Mouse (Mus musculus) lung, adult 2 months (tissue): ENCODE data around the gene Ncbp3. TPM values are rescaled to one million over a fixed set of nuclear protein-coding genes. Genes with fewer than 3 reads are reported as not detected.

Experiments used
- DNase-seq: peaks from one replicate; pipeline ENCODE4 v3.0.0; 2022
- H3K4me1 ChIP-seq: fragments of 200-500 bp; 2 replicates; pipeline ENCODE4 v1.6.1; 2011; ENCODE audit warnings: low read length; ENCODE audit not compliant: control insufficient read depth, insufficient read depth
- H3K4me3 ChIP-seq: fragments of 200-500 bp; replicated peaks from 2 replicates; pipeline ENCODE3; 2011; ENCODE audit warnings: low read depth, mild to moderate bottlenecking, control low read depth, low read length; ENCODE audit errors: extremely low read depth
- CTCF ChIP-seq: fragments of 200-500 bp; IDR thresholded peaks from 2 replicates; pipeline ENCODE4 v1.5.1; 2011; ENCODE audit warnings: mild to moderate bottlenecking, low read length, control low read depth; ENCODE audit not compliant: insufficient read depth
- POLR2A ChIP-seq: fragments of 200-500 bp; IDR thresholded peaks from 2 replicates; pipeline ENCODE4 v1.6.1; 2011; ENCODE audit warnings: low read depth, mild to moderate bottlenecking, control low read depth, low read length, borderline replicate concordance; ENCODE audit errors: extremely low read depth
- WGBS: fragments of 180-500 bp; shearing (Covaris S2); methylation state at CpG from one replicate; pipeline ENCODE4 v1.1.7; 2018; 5-methylcytosine and 5-hydroxymethylcytosine counted together
- polyA plus RNA-seq: library from polyadenylated mRNA; depleted of rRNA; stranded (reverse); fragments of >200 nt; gene quantifications from 2 replicates; pipeline ENCODE4 v1.2.3, GENCODE M21; 2012

The Ncbp3 gene
- polyA plus RNA-seq, 1 experiment, result 3.6 TPM

- TF ChIP-seq CTCF (no peak), POLR2A (no peak)
- Histone ChIP-seq H3K4me3 (no peak overlapping the region), H3K4me1 (peaks cover 4% of the 10 kb centered on the region)
- no peak for DNase-seq
- WGBS, result 67% methylated on average over 4 of the region's 4 CpGs
Observed at GRCm38 (mm10) chr11:73044789-73045188, 2.8 kb upstream of the Ncbp3 start.

- peaks cover 4% of the 10 kb centered on the region for H3K4me1 ChIP-seq
- no peak for TF ChIP-seq CTCF
- TF ChIP-seq POLR2A, result no peak
- no peak for DNase-seq
- H3K4me3 ChIP-seq, result peak overlapping the region; percentile 81
- WGBS, result 2% methylated on average over 55 of the region's 55 CpGs
Observed at GRCm38 (mm10) chr11:73048030-73048876, 670 bp downstream of the Ncbp3 start.

- DNase-seq, result peak; percentile 72
- TF ChIP-seq POLR2A (no peak), CTCF (peak; percentile 81)
- H3K4me3 ChIP-seq, result no peak overlapping the region
- 5% methylated on average over 4 of the region's 4 CpGs for WGBS
- peaks cover 4% of the 10 kb centered on the region for H3K4me1 ChIP-seq
Observed at GRCm38 (mm10) chr11:73049335-73049734, 1.8 kb downstream of the Ncbp3 start.

GRCm38 (mm10) chr11:73052795-73053194 lies 5.2 kb downstream of the Ncbp3 start:
- H3K4me1 ChIP-seq, result peaks cover 4% of the 10 kb centered on the region
- H3K4me3 ChIP-seq, result no peak overlapping the region
- DNase-seq, result no peak
- 87% methylated on average over 1 of the region's 1 CpGs for WGBS
- no peak for TF ChIP-seq CTCF
- no peak for TF ChIP-seq POLR2A

GRCm38 (mm10) chr11:73057701-73058100 lies 10.1 kb downstream of the Ncbp3 start:
- WGBS, result 62% methylated on average over 5 of the region's 5 CpGs
- no peak overlapping the region for H3K4me3 ChIP-seq
- TF ChIP-seq POLR2A, result no peak
- no peak for TF ChIP-seq CTCF
- no peaks in the 10 kb centered on the region for H3K4me1 ChIP-seq
- no peak for DNase-seq

GRCm38 (mm10) chr11:73059630-73060029 lies 12.0 kb downstream of the Ncbp3 start:
- TF ChIP-seq CTCF, result no peak
- no peak for TF ChIP-seq POLR2A
- H3K4me3 ChIP-seq, result no peak overlapping the region
- no peaks in the 10 kb centered on the region for H3K4me1 ChIP-seq
- 73% methylated on average over 3 of the region's 3 CpGs for WGBS
- DNase-seq, result no peak

- 73% methylated on average over 3 of the region's 3 CpGs for WGBS
- TF ChIP-seq CTCF (no peak), POLR2A (no peak)
- H3K4me3 ChIP-seq, result no peak overlapping the region
- no peaks in the 10 kb centered on the region for H3K4me1 ChIP-seq
- no peak for DNase-seq
Observed at GRCm38 (mm10) chr11:73061413-73061812, 13.8 kb downstream of the Ncbp3 start.

- no peak for TF ChIP-seq POLR2A
- peak; percentile 53 for TF ChIP-seq CTCF
- 83% methylated on average over 3 of the region's 3 CpGs for WGBS
- Histone ChIP-seq H3K4me1 (no peaks in the 10 kb centered on the region), H3K4me3 (no peak overlapping the region)
- no peak for DNase-seq
Observed at GRCm38 (mm10) chr11:73071839-73072238, 24.3 kb downstream of the Ncbp3 start.

GRCm38 (mm10) chr11:73076295-73076694 lies 28.7 kb downstream of the Ncbp3 start:
- TF ChIP-seq POLR2A, result no peak
- TF ChIP-seq CTCF, result no peak
- Histone ChIP-seq H3K4me1 (no peaks in the 10 kb centered on the region), H3K4me3 (no peak overlapping the region)
- no peak for DNase-seq
- WGBS, result 88% methylated on average over 4 of the region's 4 CpGs

- TF ChIP-seq CTCF (no peak), POLR2A (no peak)
- DNase-seq, result no peak
- Histone ChIP-seq H3K4me1 (no peaks in the 10 kb centered on the region), H3K4me3 (no peak overlapping the region)
- WGBS, result 65% methylated on average over 4 of the region's 4 CpGs
Observed at GRCm38 (mm10) chr11:73076733-73077132, 29.1 kb downstream of the Ncbp3 start.
